Comparison of ENCODE assay signal across 19 mouse cellular contexts in genomic region chr2:29606460-29606859, GRCm38 (mm10).
"Had no signal": no experiment of that assay in that cellular context is flagged by ENCODE, and none has a peak within 500 bp of the region (broad histone marks: within the 10 kb centered on the region; RNA-seq: fewer than 3 reads in every experiment).

No protein-coding gene starts in this region.

- H3K36me3 ChIP-seq: midbrain, embryonic 10.5 days; midbrain, embryonic 12.5 days; neural tube, embryonic 13.5 days; neural tube, embryonic 15.5 days had no signal

- DNase-seq: lung, adult 18-20 months; lung, embryonic 14.5 days; lung, postnatal 10 days; lung, postnatal 4 days; midbrain, embryonic 14.5 days; retina, postnatal 1 day; right cerebral cortex, adult 18-20 months; right cerebral cortex, postnatal 25 days; right cerebral cortex, postnatal 4 days; spleen, adult 18-20 months; thymus, adult 18-20 months; thymus, postnatal 14 days; thymus, postnatal 36 days had no signal

- H3K9me3 ChIP-seq: midbrain, embryonic 10.5 days; midbrain, embryonic 12.5 days; neural tube, embryonic 13.5 days; neural tube, embryonic 15.5 days had no signal

- H3K9ac ChIP-seq: lung, embryonic 14.5 days; midbrain, embryonic 12.5 days; neural tube, embryonic 13.5 days; neural tube, embryonic 15.5 days had no signal

- H3K4me2 ChIP-seq: lung, embryonic 14.5 days; midbrain, embryonic 12.5 days; neural tube, embryonic 13.5 days; neural tube, embryonic 15.5 days had no signal

- ATAC-seq: midbrain, embryonic 16.5 days had no signal

- H3K27ac ChIP-seq: midbrain, embryonic 10.5 days; midbrain, embryonic 12.5 days; neural tube, embryonic 13.5 days; neural tube, embryonic 15.5 days had no signal

- H3K4me3 ChIP-seq: midbrain, embryonic 10.5 days; midbrain, embryonic 12.5 days; myocyte; neural tube, embryonic 13.5 days; neural tube, embryonic 15.5 days had no signal

- H3K4me1 ChIP-seq: midbrain, embryonic 10.5 days; midbrain, embryonic 12.5 days had no signal
